Mouse (Mus musculus): ENCODE results near the gene Smarca5. TPM values are rescaled to one million over a fixed set of nuclear protein-coding genes. Genes with fewer than 3 reads are reported as not detected.

Gene Smarca5
- polyA plus RNA-seq (2012; rRNA removed), result 17.4 and 18.6 TPM in 2 replicates

GRCm38 (mm10) chr8:80739155-80739924, at the start of gene Smarca5:
Gene Smarca5 (minus strand): TSS chr8:80739497.

Other genes with a start within 250 kb of the Smarca5 start
- gene Gypa, start 245.7 kb downstream of the Smarca5 start, polyA plus RNA-seq (2012; rRNA removed), result 428 and 512 TPM in 2 replicates
- 0.07 and 0.09 TPM in 2 replicates for gene Frem3, start 128.4 kb downstream of the Smarca5 start, polyA plus RNA-seq (2012; rRNA removed)
- 9.0 and 10.8 TPM in 2 replicates for gene Gab1, start 141.0 kb upstream of the Smarca5 start, polyA plus RNA-seq (2012; rRNA removed)

Data from liver, embryonic 14 days (tissue).